Mouse (Mus musculus): Measurements from ENCODE around the gene Erfe.

GRCm38 (mm10) chr1:91414903-91415302 is 48.7 kb downstream of the Erfe start:
- no peak for TF ChIP-seq CTCF (IDR thresholded peaks at IDR 0.05; ENCODE audit: control insufficient read depth, insufficient read depth, low read length)
- no peak for TF ChIP-seq POLR2A (IDR thresholded peaks at IDR 0.05; ENCODE audit: borderline replicate concordance, control insufficient read depth, low read depth, low read length)

Measured in bone marrow, adult 2 months (tissue).